In the genomic region with DNA sequence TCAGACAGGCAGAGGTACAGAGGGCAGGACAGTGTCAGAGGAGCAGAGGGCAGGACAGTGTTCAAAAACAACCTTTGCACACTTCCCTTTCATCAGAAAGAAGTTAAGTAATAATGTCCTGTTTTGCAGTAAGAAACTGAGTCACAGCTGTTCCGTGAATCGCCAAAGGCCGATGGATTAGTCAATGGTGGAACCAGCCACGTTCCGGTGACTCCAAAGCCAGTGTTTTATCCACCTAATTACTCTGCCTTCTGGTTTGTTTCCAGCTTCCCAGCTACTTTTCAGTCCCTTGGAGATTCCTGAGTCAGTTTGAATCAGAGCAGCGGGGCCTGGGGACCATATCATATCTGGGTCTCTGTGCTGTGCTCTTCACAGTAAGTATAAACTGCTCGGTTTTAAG, we compare ENCODE assay signal across 25 mouse cellular contexts.
DNase-seq lines count a peak whose midpoint lies in the region; ATAC-seq and TF ChIP-seq lines count a peak whose summit lies in the region.
"Had no signal": no experiment of that assay in that cellular context is flagged by ENCODE, and none has a peak within 500 bp of the region (broad histone marks: within the 10 kb centered on the region; RNA-seq: fewer than 3 reads in every experiment).

No protein-coding gene starts in this region.

- 79% methylated on average over 7 of the region's 7 CpGs for WGBS in liver, postnatal 0 days (ENCODE audit: insufficient replicate concordance)
- WGBS in liver, embryonic 12.5 days (ENCODE audit: insufficient replicate concordance) = 83% methylated on average over 7 of the region's 7 CpGs

- TF ChIP-seq CTCF in liver, postnatal 0 days (IDR thresholded peaks at IDR 0.05; ENCODE audit: low read depth) = no peak

- no peaks in the 10 kb centered on the region for H3K4me1 ChIP-seq in liver, postnatal 0 days (ENCODE audit: insufficient read depth)
- no peaks in the 10 kb centered on the region for H3K4me1 ChIP-seq in liver, embryonic 12.5 days
- H3K4me1 ChIP-seq: forebrain, embryonic 13.5 days; forebrain, embryonic 15.5 days had no signal

- no peak overlapping the region for H3K27ac ChIP-seq in liver, postnatal 0 days (ENCODE audit: low read depth)
- no peak overlapping the region for H3K27ac ChIP-seq in liver, embryonic 12.5 days
- H3K27ac ChIP-seq: embryonic facial prominence, embryonic 13.5 days; embryonic facial prominence, embryonic 15.5 days; forebrain, embryonic 13.5 days; forebrain, embryonic 15.5 days had no signal

- no peak overlapping the region for H3K9ac ChIP-seq in liver, postnatal 0 days (replicated peaks)
- H3K9ac ChIP-seq in liver, embryonic 12.5 days = no peak overlapping the region
- H3K9ac ChIP-seq: embryonic facial prominence, embryonic 13.5 days; embryonic facial prominence, embryonic 15.5 days; forebrain, embryonic 13.5 days; forebrain, embryonic 15.5 days; forebrain, postnatal 0 days had no signal

- no peak overlapping the region for H3K4me2 ChIP-seq in liver, postnatal 0 days (ENCODE audit: low read depth, low read length)
- H3K4me2 ChIP-seq in liver, embryonic 12.5 days = no peak overlapping the region
- H3K4me2 ChIP-seq: embryonic facial prominence, embryonic 13.5 days; embryonic facial prominence, embryonic 15.5 days; forebrain, embryonic 13.5 days; forebrain, embryonic 15.5 days had no signal

- peak; percentile 42 for DNase-seq in adrenal gland, adult 2 months
- DNase-seq in adrenal gland, adult 8-10 months = no peak
- peak; percentile 53 for DNase-seq in heart, adult 11 months
- no peak for DNase-seq in heart, postnatal 14 days
- DNase-seq in liver, postnatal 0 days = no peak
- DNase-seq: adrenal gland, postnatal 14 days; B cell, adult 2 months; cerebellum, adult 11-12 months; cerebellum, adult 2 months; cerebellum, adult 9-11 months; cerebellum, postnatal 14 days; cerebellum, postnatal 36 days; embryo, embryonic 11 days; forebrain, postnatal 0 days had no signal

- H3K4me3 ChIP-seq in liver, postnatal 0 days (ENCODE audit: low read depth, low read length) = no peak overlapping the region
- H3K4me3 ChIP-seq in liver, embryonic 12.5 days = no peak overlapping the region
- H3K4me3 ChIP-seq: embryonic facial prominence, embryonic 13.5 days; embryonic facial prominence, embryonic 15.5 days; erythroblast, embryonic 14.5 days; forebrain, embryonic 13.5 days; forebrain, embryonic 15.5 days had no signal

- no peaks in the 10 kb centered on the region for H3K36me3 ChIP-seq in liver, postnatal 0 days (replicated peaks; ENCODE audit: insufficient read depth, low read length)
- H3K36me3 ChIP-seq in liver, embryonic 12.5 days = no peaks in the 10 kb centered on the region
- H3K36me3 ChIP-seq: embryonic facial prominence, embryonic 13.5 days; embryonic facial prominence, embryonic 15.5 days; forebrain, embryonic 15.5 days; G1E had no signal

- no peak for TF ChIP-seq EP300 in liver, postnatal 0 days (IDR thresholded peaks at IDR 0.05; ENCODE audit: low read depth)

- intact Hi-C loops in heart, postnatal 14 days (cut with DNase I) = no loop called here

- ATAC-seq in liver, postnatal 0 days = 0 out of 2 replicates have a peak, but pooled peaks have one; percentile 31
- ATAC-seq in liver, embryonic 12.5 days = no peak
- ATAC-seq: activated CD4-positive, CD25-positive, alpha-beta regulatory T cell, adult 4 months; CD4-positive, CD25-positive, alpha-beta regulatory T cell, adult 4 months; forebrain, embryonic 13.5 days; forebrain, embryonic 15.5 days; forebrain, postnatal 0 days; Patski had no signal

- no peaks in the 10 kb centered on the region for H3K9me3 ChIP-seq in liver, postnatal 0 days (ENCODE audit: low read length)
- no peaks in the 10 kb centered on the region for H3K9me3 ChIP-seq in liver, embryonic 12.5 days (replicated peaks)
- H3K9me3 ChIP-seq: embryonic facial prominence, embryonic 13.5 days; embryonic facial prominence, embryonic 15.5 days; forebrain, embryonic 13.5 days; forebrain, embryonic 15.5 days; G1E had no signal

- no peaks in the 10 kb centered on the region for H3K27me3 ChIP-seq in liver, postnatal 0 days (ENCODE audit: insufficient read depth, low read length)
- no peaks in the 10 kb centered on the region for H3K27me3 ChIP-seq in liver, embryonic 12.5 days (replicated peaks)
- H3K27me3 ChIP-seq: CH12.LX; embryonic facial prominence, embryonic 13.5 days; embryonic facial prominence, embryonic 15.5 days; forebrain, embryonic 13.5 days; forebrain, embryonic 15.5 days had no signal

Comparison
In these comparisons a context has a peak if more than half of its experiments do, and no peak if none do; other contexts are left out.
1. DNase-seq: peak in adrenal gland, adult 2 months (single experiment) and heart, adult 11 months (single experiment); none in adrenal gland, adult 8-10 months (single experiment), heart, postnatal 14 days (0 of 2) and liver, postnatal 0 days (single experiment).